Mouse (Mus musculus): ENCODE measurements at regions not wholly inside any gene's neighbourhood (a gene's known extent, or its start where the extent isn't known, plus 50 kb on each side); places are given as distances from the start of the nearest gene placed in this dataset.

DNA sequence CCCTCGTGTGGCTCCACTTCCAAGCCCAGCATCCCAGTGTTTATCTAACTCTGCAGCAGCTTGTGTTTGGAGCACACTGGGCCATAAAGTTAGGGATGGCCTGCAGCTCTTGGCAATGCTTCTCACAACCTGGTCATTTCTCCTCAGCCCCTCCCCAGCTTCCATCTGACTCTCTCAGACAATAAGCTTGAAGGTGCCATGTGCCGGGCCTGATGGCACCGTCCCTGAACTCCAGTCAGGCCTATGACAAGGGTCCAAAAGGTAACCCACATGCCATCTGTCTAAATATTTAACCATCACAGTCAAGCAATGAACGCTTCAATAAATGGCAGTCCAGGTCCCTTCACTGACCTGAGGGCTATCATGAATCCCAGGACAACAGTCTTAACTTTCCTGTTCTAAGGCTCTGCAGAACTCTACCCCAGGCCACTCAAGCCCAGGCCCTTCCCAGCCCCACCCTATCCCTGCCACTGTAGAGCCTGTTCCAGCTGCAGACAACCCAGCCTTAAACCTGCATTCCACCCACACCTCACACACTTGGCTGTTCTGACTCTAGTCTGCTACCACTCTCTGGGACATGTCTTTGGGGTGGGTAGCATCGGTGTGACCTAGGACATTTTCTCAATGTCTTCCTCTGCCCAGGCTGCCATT lies 111.8 kb downstream of the Banf2 start:
- Histone ChIP-seq H3K4me1 (replicated peaks; ENCODE audit: control insufficient read depth, insufficient read depth, low read length) (no peaks in the 10 kb centered on the region), H3K27ac (ENCODE audit: low read depth, low read length) (no peak overlapping the region), H3K36me3 (ENCODE audit: control insufficient read depth, insufficient read depth, low read length) (no peaks in the 10 kb centered on the region), H3K4me2 (no peak overlapping the region), H3K27me3 (replicated peaks; ENCODE audit: control insufficient read depth, insufficient read depth, low read length) (no peaks in the 10 kb centered on the region), H3K9ac (ENCODE audit: low read depth, low read length) (no peak overlapping the region), H3K9me3 (ENCODE audit: control insufficient read depth, low read length) (no peaks in the 10 kb centered on the region), H3K4me3 (ENCODE audit: low read depth, low read length) (no peak overlapping the region)
- DNase-seq (ENCODE audit: low spot score) (no peak), ATAC-seq (replicated peaks; ENCODE audit: low FRiP score) (no peak)
- WGBS, result 80% methylated on average over 5 of the region's 5 CpGs

DNA sequence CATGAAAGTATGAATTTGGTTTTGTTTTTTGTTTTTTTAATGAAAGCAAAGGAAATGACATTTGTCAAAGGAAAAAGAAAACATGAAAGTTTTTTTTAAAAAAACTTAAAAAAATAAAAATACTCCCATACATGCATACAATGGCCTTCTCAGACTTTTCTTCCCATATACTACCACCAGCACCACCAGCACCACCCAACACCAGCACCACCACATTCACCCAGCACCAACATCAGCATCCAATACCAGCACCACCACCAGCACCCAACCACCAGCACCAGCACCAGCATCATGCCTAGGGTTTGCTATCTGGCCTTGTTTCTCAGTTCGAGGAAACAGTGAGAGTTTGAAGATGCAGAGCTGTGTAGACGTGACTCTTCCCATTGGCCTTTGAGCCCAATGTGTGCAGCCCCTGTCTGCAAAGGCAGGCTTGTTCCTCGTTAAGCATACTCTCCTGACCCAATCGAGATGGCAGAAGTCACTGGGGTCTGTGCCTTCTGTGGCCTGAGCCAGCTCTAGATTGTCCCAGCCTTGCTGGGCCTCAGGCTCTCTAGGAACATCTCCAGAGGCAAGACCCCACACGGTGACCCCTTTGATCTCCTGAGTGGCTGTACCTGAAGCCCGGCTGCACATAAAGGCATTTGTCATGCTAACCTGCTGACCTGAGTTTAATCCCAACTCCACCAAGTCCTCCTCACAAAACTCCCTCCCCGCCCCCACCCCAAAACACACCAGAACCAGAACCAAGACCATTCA lies 113.8 kb upstream of the Mgme1 start:
- Histone ChIP-seq H3K9me3 (ENCODE audit: control insufficient read depth, low read length) (no peaks in the 10 kb centered on the region), H3K4me1 (replicated peaks; ENCODE audit: control insufficient read depth, insufficient read depth, low read length) (peaks cover 13% of the 10 kb centered on the region), H3K4me2 (peak overlapping the region; percentile 33; the same call in 1 of the 2 replicates), H3K27me3 (replicated peaks; ENCODE audit: control insufficient read depth, insufficient read depth, low read length) (no peaks in the 10 kb centered on the region), H3K36me3 (ENCODE audit: control insufficient read depth, insufficient read depth, low read length) (no peaks in the 10 kb centered on the region), H3K4me3 (ENCODE audit: low read depth, low read length) (no peak overlapping the region), H3K9ac (ENCODE audit: low read depth, low read length) (no peak overlapping the region), H3K27ac (ENCODE audit: low read depth, low read length) (no peak overlapping the region)
- no peak for ATAC-seq (replicated peaks; ENCODE audit: low FRiP score)
- 48% methylated on average over 7 of the region's 7 CpGs for WGBS
- no peak for DNase-seq (ENCODE audit: low spot score)

DNA sequence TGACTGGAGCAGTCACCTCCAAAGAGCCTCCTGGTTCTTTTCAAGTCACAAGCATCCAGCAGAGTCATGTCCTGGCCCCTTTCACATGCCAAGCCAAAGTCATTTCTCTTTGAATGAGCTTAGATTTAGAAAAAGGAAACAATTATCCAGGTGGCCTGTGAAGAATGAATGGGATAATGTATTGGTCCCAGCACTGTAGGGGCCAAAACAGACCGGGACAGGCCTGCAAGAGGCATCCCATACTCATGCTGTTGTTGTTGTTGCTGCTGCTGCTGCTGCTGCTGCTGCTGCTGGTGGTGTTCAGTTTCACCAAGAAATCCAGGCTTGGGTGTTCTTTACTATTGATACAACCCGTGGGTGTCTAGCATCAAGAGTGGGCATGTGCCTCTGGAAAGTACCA lies 113.1 kb upstream of the Mgme1 start:
- Histone ChIP-seq H3K27ac (ENCODE audit: low read depth, low read length) (no peak overlapping the region), H3K27me3 (replicated peaks; ENCODE audit: control insufficient read depth, insufficient read depth, low read length) (no peaks in the 10 kb centered on the region), H3K9me3 (ENCODE audit: control insufficient read depth, low read length) (no peaks in the 10 kb centered on the region), H3K4me3 (ENCODE audit: low read depth, low read length) (no peak overlapping the region), H3K9ac (ENCODE audit: low read depth, low read length) (no peak overlapping the region), H3K36me3 (ENCODE audit: control insufficient read depth, insufficient read depth, low read length) (no peaks in the 10 kb centered on the region), H3K4me1 (replicated peaks; ENCODE audit: control insufficient read depth, insufficient read depth, low read length) (peaks cover 13% of the 10 kb centered on the region), H3K4me2 (no peak overlapping the region)
- no peak for DNase-seq (ENCODE audit: low spot score)
- WGBS, result 37% methylated on average over 2 of the region's 2 CpGs
- no peak for ATAC-seq (replicated peaks; ENCODE audit: low FRiP score)

DNA sequence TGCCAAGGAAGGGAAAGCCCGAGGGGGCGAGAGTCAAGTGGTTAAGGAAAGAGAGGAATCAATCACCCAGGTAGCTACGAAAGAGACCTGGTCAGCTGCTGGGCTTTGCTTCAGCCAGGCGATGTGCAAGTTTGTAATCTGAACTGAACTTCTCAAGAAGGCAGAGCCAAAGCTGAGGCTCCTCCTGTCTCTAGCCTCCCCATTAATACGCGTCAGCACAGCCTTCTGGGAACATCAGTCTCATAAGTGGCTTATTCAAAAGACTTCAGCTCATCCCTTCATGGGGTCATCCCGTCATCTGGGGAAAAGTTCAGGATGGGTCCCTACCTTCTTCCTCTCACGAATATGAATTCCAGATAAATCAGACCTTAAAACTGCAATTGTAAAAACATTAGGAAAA lies 112.2 kb upstream of the Mgme1 start:
- H3K36me3 ChIP-seq (ENCODE audit: control insufficient read depth, insufficient read depth, low read length), result no peaks in the 10 kb centered on the region
- no peak overlapping the region for H3K4me3 ChIP-seq (ENCODE audit: low read depth, low read length)
- no peak overlapping the region for H3K27ac ChIP-seq (ENCODE audit: low read depth, low read length)
- H3K9me3 ChIP-seq (ENCODE audit: control insufficient read depth, low read length), result no peaks in the 10 kb centered on the region
- 57% methylated on average over 8 of the region's 8 CpGs for WGBS
- H3K4me2 ChIP-seq, result no peak overlapping the region
- DNase-seq (ENCODE audit: low spot score) (no peak), ATAC-seq (replicated peaks; ENCODE audit: low FRiP score) (no peak)
- no peak overlapping the region for H3K9ac ChIP-seq (ENCODE audit: low read depth, low read length)
- no peaks in the 10 kb centered on the region for H3K27me3 ChIP-seq (replicated peaks; ENCODE audit: control insufficient read depth, insufficient read depth, low read length)
- H3K4me1 ChIP-seq (replicated peaks; ENCODE audit: control insufficient read depth, insufficient read depth, low read length), result peaks cover 13% of the 10 kb centered on the region

DNA sequence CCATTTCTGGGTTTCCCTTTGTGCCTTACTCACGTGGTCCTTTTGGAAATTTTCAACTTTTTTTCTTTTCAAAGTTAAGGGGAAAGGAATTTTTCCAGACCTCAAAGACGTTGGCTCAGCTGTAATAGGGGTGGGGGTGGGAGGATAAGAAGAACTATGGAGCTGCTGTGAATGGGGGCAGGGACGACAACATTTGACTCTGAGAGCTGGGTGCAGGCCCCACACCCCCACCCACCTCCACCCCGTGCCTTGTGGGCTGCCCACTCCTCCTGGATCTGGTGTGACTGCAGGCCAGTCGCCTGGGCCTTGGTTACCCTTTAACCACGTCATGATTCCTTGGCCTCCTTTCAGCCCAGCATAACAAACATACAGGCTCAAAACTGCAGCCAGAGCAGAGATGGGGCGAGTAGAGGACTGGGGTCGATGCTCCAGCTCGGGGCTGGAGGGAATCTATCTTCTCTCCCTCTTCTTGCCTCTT lies 110.6 kb upstream of the Mgme1 start:
- no peak overlapping the region for H3K9ac ChIP-seq (ENCODE audit: low read depth, low read length)

DNA sequence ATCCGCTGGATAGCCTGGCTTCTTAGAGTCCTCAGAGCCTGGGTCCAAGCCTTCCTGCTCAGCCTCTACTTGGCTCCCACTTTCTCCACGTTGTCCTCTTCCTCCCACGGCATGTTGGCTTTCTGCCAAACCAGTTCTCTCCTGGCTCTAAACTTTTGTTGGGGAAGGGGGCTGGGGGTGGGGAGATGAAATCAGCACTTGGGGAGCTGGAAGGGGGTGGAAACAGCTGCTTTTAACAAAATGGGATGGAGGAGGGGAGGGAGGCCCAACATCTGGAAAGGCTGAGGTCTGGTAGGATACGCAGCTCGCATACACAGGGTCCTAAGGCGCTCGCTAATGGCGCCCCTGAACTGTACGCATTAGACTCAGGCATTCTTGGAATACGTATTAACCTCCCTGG lies 110.0 kb upstream of the Mgme1 start:
- Histone ChIP-seq H3K4me1 (replicated peaks; ENCODE audit: control insufficient read depth, insufficient read depth, low read length) (peaks cover 13% of the 10 kb centered on the region), H3K9ac (ENCODE audit: low read depth, low read length) (no peak overlapping the region), H3K4me3 (ENCODE audit: low read depth, low read length) (no peak overlapping the region), H3K4me2 (no peak overlapping the region), H3K27me3 (replicated peaks; ENCODE audit: control insufficient read depth, insufficient read depth, low read length) (no peaks in the 10 kb centered on the region), H3K27ac (ENCODE audit: low read depth, low read length) (no peak overlapping the region), H3K9me3 (ENCODE audit: control insufficient read depth, low read length) (no peaks in the 10 kb centered on the region), H3K36me3 (ENCODE audit: control insufficient read depth, insufficient read depth, low read length) (no peaks in the 10 kb centered on the region)
- DNase-seq (ENCODE audit: low spot score) (no peak), ATAC-seq (replicated peaks; ENCODE audit: low FRiP score) (no peak)
- WGBS, result 55% methylated on average over 10 of the region's 10 CpGs

More for the DNA sequence above, 110.6 kb upstream of the Mgme1 start:
- no peaks in the 10 kb centered on the region for H3K36me3 ChIP-seq (ENCODE audit: control insufficient read depth, insufficient read depth, low read length)
- H3K4me3 ChIP-seq (ENCODE audit: low read depth, low read length), result no peak overlapping the region
- ATAC-seq (replicated peaks; ENCODE audit: low FRiP score) (0 out of 2 replicates have a peak, but pooled peaks have one; percentile 55), DNase-seq (ENCODE audit: low spot score) (no peak)
- H3K27me3 ChIP-seq (replicated peaks; ENCODE audit: control insufficient read depth, insufficient read depth, low read length), result no peaks in the 10 kb centered on the region
- no peaks in the 10 kb centered on the region for H3K9me3 ChIP-seq (ENCODE audit: control insufficient read depth, low read length)
- WGBS, result 39% methylated on average over 9 of the region's 9 CpGs
- H3K4me2 ChIP-seq, result no peak overlapping the region
- H3K4me1 ChIP-seq (replicated peaks; ENCODE audit: control insufficient read depth, insufficient read depth, low read length), result peaks cover 13% of the 10 kb centered on the region
- no peak overlapping the region for H3K27ac ChIP-seq (ENCODE audit: low read depth, low read length)

DNA sequence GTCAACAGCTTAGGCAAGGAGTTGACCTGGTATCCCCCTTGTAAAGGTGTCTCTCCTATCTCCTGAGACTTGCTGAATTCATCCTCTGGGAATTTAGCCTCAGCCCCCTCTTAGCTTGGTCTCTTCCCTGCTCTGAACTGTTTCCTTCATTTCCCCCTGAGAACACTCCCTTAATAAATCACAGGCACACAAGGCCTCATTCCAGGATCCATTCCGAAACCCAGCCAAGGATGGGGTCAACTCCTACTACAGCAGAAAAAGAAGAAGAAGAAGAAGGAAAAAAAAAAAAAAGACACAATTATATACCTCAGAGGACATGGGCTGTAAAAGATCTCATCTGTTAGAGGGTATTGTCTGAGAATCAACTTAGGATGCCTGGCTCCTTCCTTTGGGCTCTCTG lies 108.6 kb upstream of the Mgme1 start:
- 75% methylated on average over 1 of the region's 1 CpGs for whole genome bisulfite sequencing
- Histone ChIP-seq H3K27me3 (replicated peaks; ENCODE audit: control insufficient read depth, insufficient read depth, low read length) (no peaks in the 10 kb centered on the region), H3K9me3 (ENCODE audit: control insufficient read depth, low read length) (no peaks in the 10 kb centered on the region), H3K4me2 (no peak overlapping the region), H3K9ac (ENCODE audit: low read depth, low read length) (no peak overlapping the region), H3K4me3 (ENCODE audit: low read depth, low read length) (no peak overlapping the region), H3K27ac (ENCODE audit: low read depth, low read length) (no peak overlapping the region), H3K36me3 (ENCODE audit: control insufficient read depth, insufficient read depth, low read length) (no peaks in the 10 kb centered on the region), H3K4me1 (replicated peaks; ENCODE audit: control insufficient read depth, insufficient read depth, low read length) (peaks cover 19% of the 10 kb centered on the region)
- DNase-seq (ENCODE audit: low spot score), result no peak
- ATAC-seq (replicated peaks; ENCODE audit: low FRiP score), result no peak

DNA sequence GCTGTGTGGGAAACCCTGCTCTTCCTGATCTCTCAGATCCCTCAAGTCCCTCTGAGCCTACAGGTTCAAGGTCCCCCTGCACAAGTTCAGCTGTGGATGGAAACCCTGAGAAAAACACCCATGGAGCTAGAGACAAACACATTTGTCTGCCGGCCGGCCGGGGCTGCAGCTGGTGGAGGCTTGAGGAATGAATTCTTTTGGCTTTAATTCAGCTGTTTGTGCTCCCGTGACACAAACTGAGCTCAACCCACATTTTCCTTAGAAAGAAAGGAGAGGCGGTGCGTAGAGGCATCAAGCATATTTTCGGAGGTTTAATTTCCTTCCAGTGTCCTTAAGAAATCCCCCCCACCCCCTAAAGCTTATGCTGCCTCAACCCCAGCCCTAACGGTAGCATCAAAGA lies 106.4 kb upstream of the Mgme1 start:
- H3K4me1 ChIP-seq (replicated peaks; ENCODE audit: control insufficient read depth, insufficient read depth, low read length), result peaks cover 17% of the 10 kb centered on the region
- H3K9ac ChIP-seq (ENCODE audit: low read depth, low read length), result no peak overlapping the region
- H3K27me3 ChIP-seq (replicated peaks; ENCODE audit: control insufficient read depth, insufficient read depth, low read length), result no peaks in the 10 kb centered on the region
- no peaks in the 10 kb centered on the region for H3K9me3 ChIP-seq (ENCODE audit: control insufficient read depth, low read length)
- WGBS, result 34% methylated on average over 8 of the region's 8 CpGs
- DNase-seq (ENCODE audit: low spot score), result no peak
- no peaks in the 10 kb centered on the region for H3K36me3 ChIP-seq (ENCODE audit: control insufficient read depth, insufficient read depth, low read length)
- H3K27ac ChIP-seq (ENCODE audit: low read depth, low read length), result no peak overlapping the region
- H3K4me3 ChIP-seq (ENCODE audit: low read depth, low read length), result no peak overlapping the region
- no peak for ATAC-seq (replicated peaks; ENCODE audit: low FRiP score)
- peak overlapping the region; percentile 72; the same call in 1 of the 2 replicates for H3K4me2 ChIP-seq

Data from liver, embryonic 11.5 days (tissue).